Mouse (Mus musculus) liver, adult (tissue): Measurements from ENCODE around the gene Olfr1016.

Experiments
- GATA4 ChIP-seq: IDR thresholded peaks from 2 replicates; pipeline ENCODE4 v1.6.1; 2014; ENCODE audit warnings: mild to moderate bottlenecking, low read length; ENCODE audit not compliant: insufficient replicate concordance

Olfr1016 gene

GRCm38 (mm10) chr2:85802444-85802843 lies at the start of gene Olfr1016:
Gene Olfr1016, minus strand, starts transcription at chr2:85802544.
- no peak for TF ChIP-seq GATA4

GRCm38 (mm10) chr2:85846730-85847129 lies 44.4 kb upstream of the Olfr1016 start, which contains the start of gene Olfr1020:
Gene Olfr1020, plus strand, starts transcription at chr2:85847030.
- no peak for TF ChIP-seq GATA4

GRCm38 (mm10) chr2:85845383-85845782 lies 43.0 kb upstream of the Olfr1016 start, which contains the start of gene Olfr1019:
Gene Olfr1019, minus strand, starts transcription at chr2:85845483.
- TF ChIP-seq GATA4: no peak

- no peak for TF ChIP-seq GATA4
Observed at GRCm38 (mm10) chr2:85818179-85818578, 15.8 kb upstream of the Olfr1016 start, which contains the start of gene Olfr1018. Gene Olfr1018, plus strand, starts transcription at chr2:85818479.

- TF ChIP-seq GATA4: no peak
Observed at GRCm38 (mm10) chr2:85804501-85804900, 2.2 kb upstream of the Olfr1016 start.

GRCm38 (mm10) chr2:85792331-85792730 lies 10.0 kb downstream of the Olfr1016 start:
- no peak for TF ChIP-seq GATA4

- TF ChIP-seq GATA4: no peak
Observed at GRCm38 (mm10) chr2:85781717-85782116, 20.6 kb downstream of the Olfr1016 start, which contains the start of gene Olfr1015. Gene Olfr1015, plus strand, starts transcription at chr2:85782017.

- TF ChIP-seq GATA4: no peak
Observed at GRCm38 (mm10) chr2:85772413-85772812, 29.9 kb downstream of the Olfr1016 start, which contains the start of gene Olfr1014. Gene Olfr1014, plus strand, starts transcription at chr2:85772713.

- TF ChIP-seq GATA4: no peak
Observed at GRCm38 (mm10) chr2:85766798-85767197, 35.5 kb downstream of the Olfr1016 start, which contains the start of gene Olfr1013. Gene Olfr1013, plus strand, starts transcription at chr2:85767098.

- TF ChIP-seq GATA4: no peak
Observed at GRCm38 (mm10) chr2:85762666-85763065, 39.7 kb downstream of the Olfr1016 start, which contains the start of gene Olfr1012. Gene Olfr1012, minus strand, starts transcription at chr2:85762766.

- TF ChIP-seq GATA4: no peak
Observed at GRCm38 (mm10) chr2:85753822-85754221, 48.5 kb downstream of the Olfr1016 start.
